12 mouse cellular contexts compared by ENCODE assay signal in genomic region chr1:185308908-185309307, GRCm38 (mm10). TPM values are rescaled to one million over a fixed set of nuclear protein-coding genes. Genes with fewer than 3 reads are reported as not detected.
DNase-seq lines count a peak whose midpoint lies in the region; ATAC-seq and TF ChIP-seq lines count a peak whose summit lies in the region.
"Had no signal": no experiment of that assay in that cellular context is flagged by ENCODE, and none has a peak within 500 bp of the region (broad histone marks: within the 10 kb centered on the region; RNA-seq: fewer than 3 reads in every experiment).

No protein-coding gene starts in this region.

- peaks cover 9% of the 10 kb centered on the region; the same call in 1 of the 2 replicates for H3K36me3 ChIP-seq in stomach, postnatal 0 days (ENCODE audit: control insufficient read depth, insufficient read depth, low read length)

- no peak overlapping the region for H3K4me3 ChIP-seq in lung, adult 2 months (replicated peaks; ENCODE audit: extremely low read depth, low read depth, low read length)
- H3K4me3 ChIP-seq in stomach, postnatal 0 days (ENCODE audit: low read depth, low read length), result no peak overlapping the region
- H3K4me3 ChIP-seq: erythroblast, embryonic 14.5 days; liver, embryonic 15.5 days had no signal

- H3K4me1 ChIP-seq in lung, adult 2 months (ENCODE audit: control insufficient read depth, insufficient read depth, low read length), result no peaks in the 10 kb centered on the region
- H3K4me1 ChIP-seq in stomach, postnatal 0 days (replicated peaks; ENCODE audit: control insufficient read depth, insufficient read depth), result no peaks in the 10 kb centered on the region
- H3K4me1 ChIP-seq: liver, embryonic 15.5 days had no signal

- ATAC-seq in stomach, postnatal 0 days (ENCODE audit: low FRiP score, low TSS enrichment), result peak; percentile 89
- ATAC-seq in megakaryocyte progenitor cell, adult 5-6 weeks (replicated peaks; ENCODE audit: poor library complexity), result no peak

- TF ChIP-seq CTCF in lung, adult 2 months (IDR thresholded peaks at IDR 0.05; ENCODE audit: insufficient read depth, low read length), result no peak
- no peak for TF ChIP-seq CTCF in stomach, postnatal 0 days (IDR thresholded peaks at IDR 0.05; ENCODE audit: low read depth)

- H3K27me3 ChIP-seq in stomach, postnatal 0 days (ENCODE audit: control insufficient read depth, insufficient read depth, low read length), result no peaks in the 10 kb centered on the region
- H3K27me3 ChIP-seq: liver, embryonic 15.5 days had no signal

- TF ChIP-seq POLR2A in lung, adult 2 months (IDR thresholded peaks at IDR 0.05; ENCODE audit: borderline replicate concordance, extremely low read depth, low read depth, low read length), result no peak

- peak overlapping the region; percentile 64 for H3K27ac ChIP-seq in stomach, postnatal 0 days (replicated peaks)
- H3K27ac ChIP-seq: liver, embryonic 15.5 days had no signal

- no peaks in the 10 kb centered on the region for H3K9me3 ChIP-seq in stomach, postnatal 0 days (ENCODE audit: control insufficient read depth, low read length)
- H3K9me3 ChIP-seq: liver, embryonic 15.5 days had no signal

- TF ChIP-seq EP300 in stomach, postnatal 0 days (optimal IDR thresholded peaks at IDR 0.05), result no peak

- H3K4me2 ChIP-seq in stomach, postnatal 0 days (replicated peaks; ENCODE audit: low read depth), result no peak overlapping the region
- H3K4me2 ChIP-seq: liver, embryonic 15.5 days had no signal

- WGBS in lung, adult 2 months, result 57% methylated on average over 4 of the region's 4 CpGs
- 41% methylated on average over 4 of the region's 4 CpGs for WGBS in stomach, postnatal 0 days

- no peak overlapping the region for H3K9ac ChIP-seq in stomach, postnatal 0 days (ENCODE audit: low read length)
- H3K9ac ChIP-seq: liver, embryonic 15.5 days had no signal

- DNase-seq in adrenal gland, postnatal 10 days, result peak; percentile 75
- DNase-seq in adrenal gland, postnatal 4 days (ENCODE audit: low spot score in 2 of 2), result no peak
- DNase-seq in lung, adult 2 months, result peak; percentile 13
- DNase-seq in lung, postnatal 25 days (ENCODE audit: low spot score), result no peak
- peak; percentile 60 for DNase-seq in heart, postnatal 4 days
- peak; percentile 83 for DNase-seq in stomach, postnatal 0 days (ENCODE audit: low spot score)
- no peak for DNase-seq in frontal cortex, postnatal 14 days (ENCODE audit: low spot score in 2 of 2)
- DNase-seq: cerebellum, postnatal 14 days; kidney, adult 11 months had no signal

RNA-seq across cellular contexts. Expression of gene Iars2, which starts 20.3 kb away (rescaled TPM):
- total RNA-seq in adrenal gland, postnatal 10 days (2021), result 100 to 1,000 TPM; 103 to 111 TPM
- 100 to 1,000 TPM in 1 of 2 experiments, 10 to 100 TPM in 1; 95.2 to 101 TPM for total RNA-seq in adrenal gland, postnatal 4 days (2021)
- 21.6 and 24.0 TPM in 2 replicates for polyA plus RNA-seq in lung, adult 2 months (2012; rRNA removed)
- total RNA-seq in heart, postnatal 4 days (2021), result 10 to 100 TPM; 71.5 to 73.4 TPM
- 25.5 and 26.6 TPM in 2 replicates for polyA plus RNA-seq in stomach, postnatal 0 days (2015; fragmentation: Nextera tagmentation; extraction: Ambion mirVana)
- total RNA-seq in megakaryocyte progenitor cell, adult 5-6 weeks (2015), result 48.1 and 63.6 TPM in 2 replicates
- total RNA-seq in megakaryocyte progenitor cell, adult 5-6 weeks (2017), result 42.8 and 46.3 TPM in 2 replicates

RNA-seq across cellular contexts. Expression of gene Bpnt1, which starts 23.0 kb away (rescaled TPM):
- 10 to 100 TPM; 64.5 to 71.2 TPM for total RNA-seq in adrenal gland, postnatal 10 days (2021)
- total RNA-seq in adrenal gland, postnatal 4 days (2021), result 10 to 100 TPM; 57.3 to 64.4 TPM
- polyA plus RNA-seq in lung, adult 2 months (2012; rRNA removed), result 40.4 and 45.1 TPM in 2 replicates
- 10 to 100 TPM; 27.8 to 29.8 TPM for total RNA-seq in heart, postnatal 4 days (2021)
- polyA plus RNA-seq in stomach, postnatal 0 days (2015; fragmentation: Nextera tagmentation; extraction: Ambion mirVana), result 61.8 and 64.0 TPM in 2 replicates
- total RNA-seq in megakaryocyte progenitor cell, adult 5-6 weeks (2015), result 7.7 and 7.9 TPM in 2 replicates
- 23.6 and 25.2 TPM in 2 replicates for total RNA-seq in megakaryocyte progenitor cell, adult 5-6 weeks (2017)

RNA-seq across cellular contexts. Expression of gene Eprs, which starts 53.9 kb away (rescaled TPM):
- total RNA-seq in adrenal gland, postnatal 10 days (2021), result 100 to 1,000 TPM in 1 of 2 experiments, 10 to 100 TPM in 1; 93.5 to 108 TPM
- 100 to 1,000 TPM in 1 of 2 experiments, 10 to 100 TPM in 1; 98.2 to 108 TPM for total RNA-seq in adrenal gland, postnatal 4 days (2021)
- polyA plus RNA-seq in lung, adult 2 months (2012; rRNA removed), result 6.1 and 10.7 TPM in 2 replicates
- total RNA-seq in heart, postnatal 4 days (2021), result 10 to 100 TPM; 82.0 to 88.0 TPM
- polyA plus RNA-seq in stomach, postnatal 0 days (2015; fragmentation: Nextera tagmentation; extraction: Ambion mirVana), result 58.0 and 68.5 TPM in 2 replicates
- total RNA-seq in megakaryocyte progenitor cell, adult 5-6 weeks (2015), result 108 and 117 TPM in 2 replicates
- total RNA-seq in megakaryocyte progenitor cell, adult 5-6 weeks (2017), result 214 and 252 TPM in 2 replicates

Comparison
In these comparisons a context has a peak if more than half of its experiments do, and no peak if none do; other contexts are left out.
1. DNase-seq: peak in adrenal gland, postnatal 10 days (single experiment), lung, adult 2 months (single experiment), heart, postnatal 4 days (single experiment) and stomach, postnatal 0 days (single experiment); none in adrenal gland, postnatal 4 days (0 of 2), lung, postnatal 25 days (single experiment) and frontal cortex, postnatal 14 days (0 of 2).